Mouse (Mus musculus) layer of hippocampus, postnatal 36 days (tissue): ENCODE results near the gene Brd7. TPM values are rescaled to one million over a fixed set of nuclear protein-coding genes. Genes with fewer than 3 reads are reported as not detected.

Source experiments
- DNase-seq, 2 experiments: peaks; one replicate each; pipeline ENCODE4 v3.0.0; 2022
- total RNA-seq, 2 experiments: library from RNA; stranded (reverse); gene quantifications; 2 replicates each; pipeline ENCODE4 v1.2.3; 2021

Brd7 gene
- total RNA-seq, 2 experiments from 2014 or later, result 52.5 to 64.9 TPM

GRCm38 (mm10) chr8:88309274-88309873 lies 52.6 kb downstream of the Brd7 start:
- DNase-seq, result no peak

GRCm38 (mm10) chr8:88307736-88308135 lies 54.3 kb downstream of the Brd7 start:
- DNase-seq, result no peak

- DNase-seq, result no peak
These were observed 55.5 kb downstream of the Brd7 start for GRCm38 (mm10) chr8:88306511-88306910.

- DNase-seq, result no peak
These were observed 56.2 kb downstream of the Brd7 start for GRCm38 (mm10) chr8:88305814-88306213.

GRCm38 (mm10) chr8:88301589-88302437 lies 60.2 kb downstream of the Brd7 start:
- no peak for DNase-seq

GRCm38 (mm10) chr8:88299907-88300603 lies 61.9 kb downstream of the Brd7 start:
- DNase-seq, result no peak

- DNase-seq, result no peak
These were observed 63.3 kb downstream of the Brd7 start for GRCm38 (mm10) chr8:88298733-88299103.

GRCm38 (mm10) chr8:88297976-88298732 lies 63.8 kb downstream of the Brd7 start:
- no peak for DNase-seq

- DNase-seq, result no peak
These were observed 67.0 kb downstream of the Brd7 start for GRCm38 (mm10) chr8:88294977-88295376.

- DNase-seq, result no peak
These were observed 68.2 kb downstream of the Brd7 start for GRCm38 (mm10) chr8:88293590-88294356.

- no peak for DNase-seq
These were observed 69.1 kb downstream of the Brd7 start for GRCm38 (mm10) chr8:88292926-88293325.

- no peak for DNase-seq
These were observed 70.7 kb downstream of the Brd7 start for GRCm38 (mm10) chr8:88291305-88291690.

GRCm38 (mm10) chr8:88290326-88291304 lies 71.4 kb downstream of the Brd7 start:
- no peak for DNase-seq

- DNase-seq, result no peak
These were observed 72.1 kb downstream of the Brd7 start for GRCm38 (mm10) chr8:88289901-88290300.

GRCm38 (mm10) chr8:88288622-88289242 lies 73.3 kb downstream of the Brd7 start:
- DNase-seq, result no peak

- DNase-seq, result no peak
These were observed 75.5 kb downstream of the Brd7 start for GRCm38 (mm10) chr8:88286421-88286960.

- DNase-seq, result no peak
These were observed 76.3 kb downstream of the Brd7 start for GRCm38 (mm10) chr8:88285469-88286356.

- no peak for DNase-seq
These were observed 77.3 kb downstream of the Brd7 start for GRCm38 (mm10) chr8:88284738-88285137.
